Mouse (Mus musculus) erythroblast, adult 5-6 weeks (primary cell): ENCODE results near the gene Cmklr1. TPM values are rescaled to one million over a fixed set of nuclear protein-coding genes. Genes with fewer than 3 reads are reported as not detected.

ENCODE experiments used
- ATAC-seq: replicated peaks from 2 replicates; pipeline ENCODE4 v1.8.0; 2016; ENCODE audit warnings: moderate number of reproducible peaks, mild to moderate bottlenecking, moderate TSS enrichment, inconsistent platforms; ENCODE audit not compliant: poor library complexity, low FRiP score, severe bottlenecking
- total RNA-seq, 2 experiments: library from RNA; stranded (forward) in 1 of 2; stranded (reverse) in 1 of 2; fragments of 150-400 nt in 1 of 2; fragments of 200-764, 138-1000 nt in 1 of 2; gene quantifications; 2 replicates each; pipeline versions ENCODE4 v1.2.3 to v1.2.4; 2015 to 2017; ENCODE audit warnings: low replicate concordance in 2 of 2

Gene Cmklr1
- total RNA-seq, 2 experiments from 2014 or later = 0.51 to 1.5 TPM

DNA sequence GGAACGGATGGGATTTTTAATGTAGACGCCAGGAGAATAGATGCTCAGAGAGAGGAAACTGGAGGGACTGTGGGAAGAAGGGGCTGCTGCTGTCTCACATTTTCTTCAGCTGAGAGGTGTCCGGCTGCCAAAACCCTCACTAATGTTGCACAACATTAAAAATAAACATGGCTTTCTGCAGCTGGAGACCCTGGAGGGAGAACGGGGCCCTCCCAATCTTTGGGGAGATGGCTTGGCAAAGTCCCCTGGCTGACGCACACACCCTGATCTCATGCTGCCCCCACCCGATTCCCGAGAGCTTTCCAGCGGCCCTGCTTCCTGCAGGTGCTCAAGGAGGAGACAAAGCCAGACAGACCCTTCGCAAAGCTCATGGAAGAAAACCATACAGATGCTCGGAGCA, 10.6 kb upstream of the Cmklr1 start:
- no peak for ATAC-seq

- ATAC-seq = no peak
Measured at GRCm38 (mm10) chr5:113654821-113655220, 4.6 kb upstream of the Cmklr1 start.

DNA sequence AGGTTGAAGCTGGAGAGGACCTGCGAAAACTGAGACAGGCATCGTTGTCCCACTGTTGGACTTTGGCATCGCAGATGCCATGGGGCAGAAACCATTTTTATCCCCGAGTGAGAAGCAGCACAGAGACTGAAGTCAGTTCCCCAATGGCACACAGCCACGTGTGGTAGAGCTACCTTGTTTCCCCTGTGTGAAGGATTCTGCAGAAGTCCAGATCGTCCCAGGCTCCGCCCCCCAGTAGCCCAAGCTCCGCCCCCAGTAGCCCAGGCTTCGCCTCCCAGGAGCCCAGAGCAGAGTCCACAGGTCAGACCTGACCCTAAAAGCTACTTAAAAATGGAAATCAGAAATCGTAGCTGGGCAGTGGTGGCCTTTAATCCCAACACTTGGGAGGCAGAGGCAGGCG, 4.0 kb upstream of the Cmklr1 start:
- no peak for ATAC-seq

- ATAC-seq = no peak
Measured at GRCm38 (mm10) chr5:113652215-113652614, 2.0 kb upstream of the Cmklr1 start.

GRCm38 (mm10) chr5:113648647-113649211, 1.5 kb downstream of the Cmklr1 start:
- ATAC-seq = no peak

GRCm38 (mm10) chr5:113647141-113647540, 3.1 kb downstream of the Cmklr1 start:
- no peak for ATAC-seq

- 0 out of 2 replicates have a peak, but pooled peaks have one; percentile 38 for ATAC-seq
Measured at GRCm38 (mm10) chr5:113644520-113644919, 5.7 kb downstream of the Cmklr1 start.

GRCm38 (mm10) chr5:113643107-113643848, 6.9 kb downstream of the Cmklr1 start:
- ATAC-seq = no peak

DNA sequence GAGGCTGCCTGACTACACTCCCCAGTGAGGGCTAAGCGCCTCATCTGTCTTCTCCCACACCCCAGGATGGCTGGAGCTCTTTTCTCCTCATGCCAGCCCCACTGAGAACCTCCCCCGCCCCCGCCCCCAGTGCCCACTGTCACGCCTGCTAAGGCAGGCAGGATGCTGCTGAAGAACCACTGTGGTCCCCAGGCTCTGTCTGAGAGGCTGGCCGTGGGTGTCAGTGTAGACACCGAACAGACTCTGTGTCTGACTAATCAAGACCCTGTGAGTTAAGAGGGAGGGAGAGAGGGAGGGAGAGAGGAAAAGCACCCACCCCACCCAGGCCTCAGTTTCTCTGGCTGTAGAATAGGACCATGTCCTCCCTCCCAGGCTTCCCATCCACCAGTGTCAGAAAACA, 9.2 kb downstream of the Cmklr1 start:
- ATAC-seq = no peak

DNA sequence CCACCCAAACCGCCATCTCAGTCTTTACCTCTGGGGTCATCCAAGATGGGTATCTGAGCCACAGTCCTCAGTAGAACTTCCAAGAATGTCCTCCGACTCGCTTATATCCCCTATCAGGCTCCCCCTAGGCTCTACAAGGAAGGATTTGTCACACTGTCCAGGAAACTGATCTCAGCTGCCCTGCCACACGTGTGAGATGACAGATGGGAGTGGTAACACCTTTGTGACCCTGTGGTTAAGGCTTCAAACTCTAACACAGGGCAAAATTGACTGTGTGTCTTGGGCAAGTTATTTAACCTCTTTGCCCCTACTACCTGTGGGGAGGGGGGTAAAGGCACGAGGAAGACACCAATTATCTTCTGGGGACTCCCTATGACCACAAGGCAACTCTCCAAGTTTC, 11.1 kb downstream of the Cmklr1 start:
- ATAC-seq = no peak

- ATAC-seq = no peak
Measured at GRCm38 (mm10) chr5:113638055-113638454, 12.2 kb downstream of the Cmklr1 start.

GRCm38 (mm10) chr5:113637631-113638030, 12.6 kb downstream of the Cmklr1 start:
- no peak for ATAC-seq

DNA sequence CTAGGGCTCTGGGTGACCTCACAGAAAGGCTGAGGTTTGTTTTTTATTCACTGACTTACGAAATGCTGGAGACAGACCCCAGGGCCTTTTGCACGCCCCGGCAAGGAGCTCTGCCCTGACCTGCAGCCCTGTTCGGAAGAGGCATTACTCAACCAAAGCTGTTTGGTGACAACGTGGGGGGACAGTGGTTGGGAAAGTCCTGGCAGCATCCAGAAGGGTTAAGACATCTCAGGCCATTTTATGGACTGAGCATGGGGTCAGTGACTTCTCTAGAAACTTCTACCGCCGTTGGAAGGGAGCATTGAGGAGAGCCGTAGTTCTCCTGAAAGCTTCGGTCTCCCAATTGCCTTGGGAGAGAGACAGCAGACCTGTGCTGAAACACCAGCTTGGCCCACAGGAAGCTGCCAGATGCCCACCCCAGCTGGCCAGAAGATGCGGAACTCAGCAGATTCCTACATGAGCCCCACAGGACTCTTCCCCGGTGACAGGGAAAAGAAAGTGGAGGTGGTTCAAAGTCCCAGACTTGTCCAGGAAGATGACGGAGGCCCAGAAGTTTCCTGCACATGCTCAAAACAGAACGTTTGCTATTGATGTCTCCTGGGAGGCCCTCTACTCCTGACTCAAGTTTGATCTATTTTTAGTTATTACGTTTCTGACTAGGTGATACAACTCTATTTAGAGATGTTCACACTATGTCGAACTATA, 14.2 kb downstream of the Cmklr1 start:
- no peak for ATAC-seq

DNA sequence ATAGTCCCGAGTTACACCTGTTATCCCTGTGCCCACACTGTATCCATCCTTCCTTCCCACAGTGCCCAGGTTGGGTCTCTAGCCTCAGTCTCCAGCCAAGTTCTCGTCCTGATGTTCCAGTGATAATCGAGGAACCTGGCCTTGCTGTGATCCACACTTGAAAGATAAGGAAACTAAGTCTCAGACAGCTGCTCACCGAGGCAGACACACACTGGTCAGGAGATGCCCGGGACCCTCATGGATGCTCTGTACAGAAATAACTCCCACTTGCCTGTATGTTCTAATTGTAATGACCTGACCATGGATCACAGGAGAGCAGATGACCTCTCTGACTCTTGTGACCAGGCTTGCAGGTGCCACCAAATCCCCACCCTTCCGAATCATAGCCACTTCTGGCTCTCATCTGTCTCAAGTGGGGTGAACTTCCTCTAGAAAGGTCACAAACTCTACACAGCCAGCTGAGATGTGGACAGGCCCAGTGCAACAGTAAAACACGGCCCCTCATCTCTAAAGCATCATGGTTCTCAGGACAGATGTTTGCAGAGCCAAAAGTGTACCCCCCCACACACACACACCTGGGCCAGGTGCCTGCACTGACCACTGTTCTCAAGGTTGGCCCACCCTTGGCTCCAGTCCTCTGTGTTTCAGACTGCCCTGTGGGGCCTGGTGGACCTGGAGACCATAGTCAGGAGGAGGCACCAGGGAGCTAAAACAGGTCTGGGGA, 15.2 kb downstream of the Cmklr1 start:
- no peak for ATAC-seq

- no peak for ATAC-seq
Measured at GRCm38 (mm10) chr5:113634024-113634651, 16.1 kb downstream of the Cmklr1 start.

DNA sequence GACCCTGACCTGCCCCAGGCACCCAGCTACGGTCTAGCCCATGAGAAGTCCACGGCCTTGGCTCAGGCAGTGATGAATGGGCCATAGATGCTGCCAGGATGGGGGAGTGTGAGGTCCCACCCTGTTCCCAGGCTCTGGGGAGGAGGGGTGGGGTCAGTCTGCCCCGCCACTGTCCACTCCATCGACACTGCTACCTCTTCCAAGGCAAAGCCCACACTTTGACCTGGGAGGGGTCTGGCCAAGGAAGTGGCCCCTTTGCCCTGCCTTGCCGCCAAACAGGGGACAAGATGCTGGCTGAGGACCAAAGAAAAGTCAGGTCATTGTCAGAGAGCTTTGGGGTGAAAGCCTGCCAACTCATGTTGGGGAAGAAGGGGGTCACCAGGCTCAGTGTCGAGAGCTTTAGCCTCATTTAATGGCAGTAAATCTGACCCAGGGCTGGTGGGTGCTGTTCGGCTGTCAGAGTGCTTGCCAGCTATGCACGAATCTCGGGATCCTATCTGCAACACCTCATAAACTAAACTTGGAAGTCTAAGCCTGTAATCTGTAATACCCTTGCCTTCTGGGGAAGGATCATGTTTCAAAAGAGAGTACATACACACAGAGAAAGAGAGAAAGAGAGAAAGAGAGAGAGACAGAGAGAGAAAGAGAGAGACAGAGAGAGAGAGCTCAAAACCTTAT, 17.1 kb downstream of the Cmklr1 start:
- ATAC-seq = no peak

DNA sequence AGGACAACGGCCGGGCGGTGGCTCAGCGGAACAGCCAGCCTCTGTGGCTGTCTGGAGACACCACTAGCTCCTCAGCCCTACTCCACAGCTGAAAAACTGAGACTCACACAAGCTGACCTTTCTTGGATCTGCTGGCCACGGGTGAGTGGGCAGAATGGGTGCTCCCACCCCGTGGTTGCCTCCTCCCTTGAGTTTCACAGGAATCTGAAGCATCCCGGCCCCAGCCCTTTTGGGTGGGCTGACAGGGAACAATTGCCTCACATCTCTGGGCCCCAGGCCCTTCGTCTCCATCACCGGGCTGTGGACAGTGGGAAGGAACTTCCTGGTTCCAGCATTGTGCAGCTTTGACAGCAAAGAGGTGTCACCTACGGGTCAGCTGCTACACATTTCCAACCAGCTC, 20.1 kb downstream of the Cmklr1 start:
- no peak for ATAC-seq

GRCm38 (mm10) chr5:113629248-113629647, 21.0 kb downstream of the Cmklr1 start:
- no peak for ATAC-seq

GRCm38 (mm10) chr5:113627820-113628437, 22.3 kb downstream of the Cmklr1 start:
- no peak for ATAC-seq
